Mouse (Mus musculus) left cerebral cortex, postnatal 4 days (tissue): ENCODE results near the gene Zscan4-ps1. TPM values are rescaled to one million over a fixed set of nuclear protein-coding genes. Genes with fewer than 3 reads are reported as not detected.
"Not testable (repeated sequence)": the region's sequence is repeated elsewhere in the genome, so short reads cannot be mapped to it uniquely, and the experiment has no call there.

Experiments
- DNase-seq: peaks from one replicate; pipeline ENCODE4 v3.0.0-alpha.2; 2022
- intact Hi-C: fragments of 180-260 bp; cut with DNase I; formaldehyde crosslinking; loops from one replicate; pipeline ENCODE4 v1.15.1; 2025
- total RNA-seq, 2 experiments: library from RNA; stranded (reverse); gene quantifications; 2 replicates each; pipeline ENCODE4 v1.2.3; 2021

Zscan4-ps1 gene
- total RNA-seq = not detected

GRCm38 (mm10) chr7:11069591-11069990 lies at the start of gene Zscan4-ps1:
Gene Zscan4-ps1 (minus strand): TSS chr7:11069691.
- intact Hi-C loops, DNase-seq: not testable (repeated sequence)

Other genes with a start within 250 kb of the Zscan4-ps1 start
- gene Zscan4b, start 164.6 kb downstream of the Zscan4-ps1 start, total RNA-seq = not detected
- gene Zscan4c, start 63.9 kb downstream of the Zscan4-ps1 start, total RNA-seq = not detected
- gene Zscan4d, start 96.5 kb upstream of the Zscan4-ps1 start, total RNA-seq = not detected
- not detected for gene Zscan4e, start 241.0 kb upstream of the Zscan4-ps1 start, total RNA-seq